Mouse (Mus musculus) neutrophil, adult 83 days (primary cell): ENCODE measurements around the gene Pkp3. TPM values are rescaled to one million over a fixed set of nuclear protein-coding genes. Genes with fewer than 3 reads are reported as not detected.

ENCODE experiments used
- total RNA-seq, 2 experiments: library from RNA; stranded (reverse); gene quantifications; one replicate each; pipeline ENCODE4 v1.2.4; 2023

Pkp3 gene
- 1 to 10 TPM; 3.7 to 4.0 TPM for total RNA-seq

DNA sequence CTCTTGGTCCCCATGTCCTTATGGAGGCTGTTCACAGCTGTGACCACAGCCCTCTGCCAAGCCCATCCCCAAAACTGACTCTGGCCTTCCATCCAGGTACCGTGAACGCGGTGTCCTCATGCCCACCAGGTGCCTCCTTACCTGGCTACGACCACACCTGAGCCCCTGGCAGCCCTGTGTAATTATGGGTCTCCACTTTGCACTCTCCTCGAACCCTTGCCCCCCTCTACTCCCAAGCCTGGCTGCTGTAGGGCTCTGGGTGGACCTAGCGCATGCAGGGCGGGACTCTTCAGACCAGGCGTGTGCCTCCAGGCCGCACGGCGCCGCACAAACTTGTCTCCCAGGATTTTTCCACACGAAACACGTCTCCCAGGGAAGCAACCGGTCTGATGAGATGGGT is at the start of gene Pkp3:
Gene Pkp3, plus strand, starts transcription at position 378 of the 400 bp plus-strand sequence.

DNA sequence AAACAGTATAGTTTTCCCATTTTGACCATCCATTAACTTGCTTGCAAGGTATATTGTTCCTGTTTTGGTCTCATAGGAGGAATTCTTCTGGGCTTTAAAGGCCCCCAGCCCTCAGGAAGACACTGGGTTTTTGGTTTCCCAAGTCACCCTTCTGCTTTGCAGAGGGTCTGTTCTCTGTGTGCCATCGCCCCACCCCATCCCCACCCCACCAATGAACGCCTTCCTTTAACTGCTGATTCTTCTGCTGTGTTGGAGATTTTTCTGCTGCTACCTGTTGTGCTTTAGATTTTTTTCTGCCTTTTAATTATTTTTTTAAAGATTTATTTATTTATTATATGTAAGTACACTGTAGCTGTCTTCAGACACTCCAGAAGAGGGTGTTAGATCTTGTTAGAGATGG is 49.2 kb upstream of the Pkp3 start, which contains the start of gene Gm17387:
Gene Gm17387, plus strand, starts transcription at position 301 of the 400 bp plus-strand sequence.

DNA sequence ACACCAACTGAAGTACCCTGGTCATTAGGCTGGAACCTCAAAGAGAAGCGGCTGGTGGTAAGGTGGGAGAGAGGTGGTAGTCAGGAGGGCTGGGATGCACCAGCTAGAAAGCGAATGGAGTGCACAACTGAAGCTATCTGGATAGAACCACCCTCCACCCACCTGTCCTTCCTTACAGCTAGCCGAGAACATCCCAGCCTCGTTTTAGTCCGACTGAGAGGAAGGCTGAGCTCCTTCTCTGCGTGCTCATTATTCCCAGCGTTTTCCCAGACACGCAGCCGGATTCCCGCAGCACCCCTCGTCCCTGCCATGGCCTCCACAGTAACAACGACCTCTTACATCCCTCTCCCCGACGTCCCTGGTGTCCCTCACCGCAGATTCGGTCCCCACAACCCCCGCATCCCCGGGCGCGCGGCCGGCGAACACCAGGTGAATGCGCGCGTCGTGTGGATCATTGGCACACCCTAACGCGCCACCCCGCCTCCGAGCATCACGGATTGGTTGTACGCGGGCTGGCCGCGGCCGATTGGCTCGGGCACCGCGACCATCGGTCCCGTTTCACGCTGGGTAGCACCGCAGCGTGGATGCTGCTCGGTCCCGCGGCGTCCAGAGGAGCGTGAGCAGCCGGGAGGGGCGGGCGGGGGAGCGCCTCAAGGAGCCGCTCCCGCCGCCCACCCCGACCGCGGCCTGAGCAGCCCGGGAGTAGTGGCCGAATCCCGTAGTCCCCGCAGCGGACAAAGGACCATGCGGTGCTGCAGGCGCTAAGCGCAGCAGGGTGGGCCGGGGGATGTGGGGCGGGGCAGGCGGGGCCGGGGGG is 17.4 kb upstream of the Pkp3 start, which contains the start of gene B4galnt4:
Gene B4galnt4, plus strand, starts transcription at position 679 of the 817 bp plus-strand sequence.

DNA sequence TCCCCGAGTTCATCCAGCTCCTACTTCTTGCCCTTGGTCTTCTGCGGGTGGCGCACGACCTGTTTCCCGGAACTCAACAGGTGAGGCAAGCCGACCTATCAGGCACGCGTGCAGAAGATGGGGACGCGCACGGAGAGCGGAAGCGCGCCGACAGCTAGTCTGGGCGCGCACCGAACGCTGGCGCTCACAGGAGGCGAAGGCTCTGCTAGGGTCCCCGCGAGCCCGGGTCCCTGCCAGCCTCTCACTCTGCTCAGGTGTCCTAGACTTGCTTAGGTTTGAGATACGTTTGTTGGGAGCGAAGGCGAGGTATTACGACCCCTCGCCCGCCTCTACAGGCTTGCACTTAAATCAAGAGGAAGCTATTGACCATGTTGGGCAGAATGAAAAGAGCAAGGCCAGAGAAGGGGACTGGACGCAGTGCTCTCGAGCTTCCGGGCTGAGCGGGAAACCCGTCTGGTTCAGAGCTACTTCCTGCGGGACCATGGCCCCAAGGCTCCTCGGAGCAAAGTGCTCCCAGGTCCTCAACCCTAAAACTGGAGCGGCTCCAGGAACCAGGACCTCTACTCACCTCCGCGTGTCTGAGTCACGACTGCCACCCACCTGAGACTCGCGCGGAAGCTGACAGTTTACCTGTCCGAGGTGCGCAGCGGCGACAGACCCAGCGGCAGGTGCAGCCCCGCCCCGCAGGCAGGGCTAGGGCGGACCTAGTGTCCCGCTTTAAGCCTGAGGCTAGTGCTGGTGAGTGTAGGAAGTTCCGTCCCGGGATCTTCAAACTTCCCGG is 22.1 kb downstream of the Pkp3 start, which contains the start of gene Sigirr:
Gene Sigirr, minus strand, starts transcription at position 662 of the 781 bp plus-strand sequence.

DNA sequence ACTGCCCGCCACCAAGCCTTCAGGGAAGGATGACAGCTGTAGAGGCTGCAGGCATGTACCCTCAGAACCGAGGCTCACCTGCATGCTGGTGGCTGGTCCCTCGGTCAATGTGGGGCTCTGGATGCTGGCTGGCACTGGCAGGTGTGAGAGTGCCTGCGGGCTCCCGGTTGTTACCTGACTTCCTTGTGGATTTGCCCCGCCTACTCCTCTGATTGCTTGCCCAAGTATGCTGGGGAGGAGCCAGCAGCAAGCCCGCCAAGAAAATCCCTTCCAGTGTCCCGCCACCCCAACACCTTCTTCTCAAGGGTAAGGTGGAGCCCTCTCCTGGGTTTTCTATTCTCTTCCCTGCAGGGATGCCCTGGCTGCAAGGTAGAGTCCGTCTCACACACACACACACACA is 39.6 kb downstream of the Pkp3 start, which contains the start of gene Ano9:
Gene Ano9, minus strand, starts transcription at position 171 of the 400 bp plus-strand sequence.

DNA sequence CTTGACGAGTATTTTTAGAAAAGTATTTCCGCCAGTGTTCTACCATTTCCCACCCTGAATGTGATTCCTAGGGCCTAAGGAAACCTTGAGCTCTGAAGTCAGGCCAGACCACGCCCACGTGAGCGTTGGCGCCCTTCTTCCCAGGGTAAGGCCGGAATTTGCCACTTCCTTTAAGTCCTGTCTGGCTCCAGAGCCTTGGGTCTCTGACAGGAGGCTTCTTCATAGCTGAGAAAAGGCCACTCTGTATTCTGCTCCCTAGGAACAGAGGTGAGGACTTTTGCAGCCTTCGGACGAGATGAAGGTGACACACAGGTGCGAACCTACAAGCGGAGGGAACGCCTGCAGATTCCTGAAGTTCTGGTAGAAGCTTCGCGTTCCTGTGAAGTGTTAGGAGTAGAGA is 44.2 kb downstream of the Pkp3 start, which contains the start of gene Ptdss2:
Gene Ptdss2, plus strand, starts transcription at position 138 of the 400 bp plus-strand sequence.

Other genes starting within 250 kb of the Pkp3 start
- gene Urah, start 243.2 kb upstream of the Pkp3 start, total RNA-seq, result not detected
- not detected for gene Scgb1c1, start 232.7 kb upstream of the Pkp3 start, total RNA-seq
- not detected for gene Odf3, start 230.4 kb upstream of the Pkp3 start, total RNA-seq
- not detected for gene Gm45785, start 221.9 kb upstream of the Pkp3 start, total RNA-seq
- 100 to 1,000 TPM in 1 of 2 experiments, 10 to 100 TPM in 1; 87.9 to 102 TPM for gene Ric8a, start 221.3 kb upstream of the Pkp3 start, total RNA-seq
- gene Bet1l, start 220.6 kb upstream of the Pkp3 start, total RNA-seq, result 10 to 100 TPM; 22.0 to 22.9 TPM
- gene Psmd13, start 196.2 kb upstream of the Pkp3 start, total RNA-seq, result 10 to 100 TPM; 93.4 to 95.3 TPM
- 10 to 100 TPM; 12.0 to 13.0 TPM for gene Sirt3, start 195.9 kb upstream of the Pkp3 start, total RNA-seq
- not detected for gene Cox8b, start 177.8 kb upstream of the Pkp3 start, total RNA-seq
- not detected for gene Nlrp6, start 157.3 kb upstream of the Pkp3 start, total RNA-seq
- 10 to 100 TPM; 28.1 to 34.5 TPM for gene Pgghg, start 136.8 kb upstream of the Pkp3 start, total RNA-seq
- 1 to 10 TPM; 1.3 to 2.7 TPM for gene Ifitm5, start 127.9 kb upstream of the Pkp3 start, total RNA-seq
- gene Gm45717, start 122.3 kb upstream of the Pkp3 start, total RNA-seq, result not detected
- 100 to 1,000 TPM; 421 to 568 TPM for gene Ifitm2, start 122.2 kb upstream of the Pkp3 start, total RNA-seq
- 100 to 1,000 TPM; 245 to 419 TPM for gene Ifitm1, start 111.0 kb upstream of the Pkp3 start, total RNA-seq
- 100 to 1,000 TPM; 508 to 583 TPM for gene Ifitm3, start 67.4 kb upstream of the Pkp3 start, total RNA-seq
- 1,000 to 10,000 TPM in 1 of 2 experiments, 100 to 1,000 TPM in 1; 867 to 1,003 TPM for gene Ifitm6, start 60.3 kb upstream of the Pkp3 start, total RNA-seq
- not detected for gene Gm17387, start 49.1 kb upstream of the Pkp3 start, total RNA-seq
- gene B4galnt4, start 17.1 kb upstream of the Pkp3 start, total RNA-seq, result 1 to 10 TPM in 1 of 2 experiments, under 1 TPM in 1; 0.73 to 1.3 TPM
- 1 to 10 TPM; 5.3 to 6.2 TPM for gene Sigirr, start 22.4 kb downstream of the Pkp3 start, total RNA-seq
- not detected for gene Ano9, start 39.6 kb downstream of the Pkp3 start, total RNA-seq
- 10 to 100 TPM; 20.7 to 23.3 TPM for gene Ptdss2, start 44.2 kb downstream of the Pkp3 start, total RNA-seq
- 10 to 100 TPM; 83.3 to 88.8 TPM for gene Rnh1, start 94.6 kb downstream of the Pkp3 start, total RNA-seq
- gene Hras, start 115.8 kb downstream of the Pkp3 start, total RNA-seq, result 10 to 100 TPM; 25.7 to 32.3 TPM
- 1 to 10 TPM; 3.9 to 6.0 TPM for gene Lrrc56, start 115.9 kb downstream of the Pkp3 start, total RNA-seq
- not detected for gene Lmntd2, start 135.9 kb downstream of the Pkp3 start, total RNA-seq
- gene Rassf7, start 137.6 kb downstream of the Pkp3 start, total RNA-seq, result 1 to 10 TPM; 4.7 to 7.6 TPM
- gene Phrf1, start 150.6 kb downstream of the Pkp3 start, total RNA-seq, result 10 to 100 TPM; 70.9 to 73.3 TPM
- gene Irf7, start 188.3 kb downstream of the Pkp3 start, total RNA-seq, result 10 to 100 TPM; 36.2 to 42.0 TPM
- not detected for gene Cdhr5, start 198.6 kb downstream of the Pkp3 start, total RNA-seq
- gene Sct, start 200.9 kb downstream of the Pkp3 start, total RNA-seq, result not detected
- gene Drd4, start 213.8 kb downstream of the Pkp3 start, total RNA-seq, result not detected
- gene Deaf1, start 249.5 kb downstream of the Pkp3 start, total RNA-seq, result 10 to 100 TPM; 24.3 to 35.7 TPM
- 10 to 100 TPM in 1 of 2 experiments, 1 to 10 TPM in 1; 8.5 to 11.1 TPM for gene Tmem80, start 249.5 kb downstream of the Pkp3 start, total RNA-seq